29 mouse cellular contexts compared by ENCODE assay signal in the genomic region with DNA sequence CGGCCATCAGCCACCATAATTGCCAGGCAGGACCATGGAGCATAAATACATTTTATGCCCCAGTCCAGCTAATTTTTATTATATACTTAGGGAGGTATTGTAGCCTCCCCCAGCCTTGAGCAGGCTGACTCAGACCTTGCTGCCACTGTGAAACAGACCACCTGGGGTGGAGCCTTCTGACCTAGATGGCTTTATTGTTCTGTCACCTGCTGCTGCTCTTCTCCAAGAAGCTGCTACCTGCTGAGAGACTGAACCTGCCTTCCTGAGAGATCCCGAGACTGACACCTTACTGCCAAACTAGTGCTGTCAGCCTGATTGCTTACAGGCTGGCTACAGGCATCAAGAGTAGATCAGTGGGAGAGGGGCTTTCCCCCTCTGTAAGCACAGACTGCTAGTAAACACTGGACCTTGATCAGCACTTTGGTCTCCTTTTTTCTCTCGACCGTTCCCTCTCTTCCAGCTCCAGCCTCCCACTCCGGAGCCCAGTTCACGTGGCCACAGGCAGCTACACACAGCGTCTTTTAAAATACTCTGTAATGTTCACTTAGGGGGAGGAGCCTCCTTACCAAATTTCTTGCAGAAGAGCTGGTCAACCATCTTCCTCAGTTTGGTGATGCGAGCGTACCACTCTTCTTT. TPM values are rescaled to one million over a fixed set of nuclear protein-coding genes. Genes with fewer than 3 reads are reported as not detected.
DNase-seq lines count a peak whose midpoint lies in the region; ATAC-seq and TF ChIP-seq lines count a peak whose summit lies in the region.
"Had no signal": no experiment of that assay in that cellular context is flagged by ENCODE, and none has a peak within 500 bp of the region (broad histone marks: within the 10 kb centered on the region; RNA-seq: fewer than 3 reads in every experiment).

No protein-coding gene starts in this region.

- peak; percentile 38 to 67 for DNase-seq in cerebellum, adult 2 months
- peak; percentile 48 for DNase-seq in ES-CJ7 (ENCODE audit: low read depth, low spot score)
- peak; percentile 77 for DNase-seq in R1 (ENCODE audit: low read depth, low spot score)
- DNase-seq in cerebellum, postnatal 25 days, result peak; percentile 43 to 61
- DNase-seq in spleen, postnatal 4 days (ENCODE audit: low spot score in 2 of 2), result no peak
- DNase-seq in adipocyte (ENCODE audit: low spot score), result no peak
- DNase-seq: adrenal gland, postnatal 14 days; heart, postnatal 10 days; kidney, adult 9 months; kidney, postnatal 10 days; layer of hippocampus, postnatal 36 days; left cerebral cortex, postnatal 4 days; liver, embryonic 13.5 days; lung, adult 18-20 months; lung, postnatal 4 days; right cerebral cortex, postnatal 25 days; thymus, adult 2 months had no signal

- no peaks in the 10 kb centered on the region for H3K27me3 ChIP-seq in cerebellum, adult 2 months (ENCODE audit: control insufficient read depth, insufficient read depth, low read length)
- H3K27me3 ChIP-seq: heart, embryonic 13.5 days; hindbrain, embryonic 15.5 days; liver, embryonic 13.5 days; megakaryocyte, embryonic 14.5 days; midbrain, embryonic 13.5 days; neural tube, embryonic 15.5 days had no signal

- no peak overlapping the region for H3K4me3 ChIP-seq in cerebellum, adult 2 months (replicated peaks; ENCODE audit: insufficient read depth, low read depth, low read length)
- H3K4me3 ChIP-seq: erythroblast, embryonic 14.5 days; heart, embryonic 13.5 days; hindbrain, embryonic 10.5 days; hindbrain, embryonic 15.5 days; liver, embryonic 13.5 days; megakaryocyte, embryonic 14.5 days; midbrain, embryonic 13.5 days; neural tube, embryonic 15.5 days had no signal

- TF ChIP-seq POLR2A in cerebellum, adult 2 months (IDR thresholded peaks at IDR 0.05; ENCODE audit: borderline replicate concordance, insufficient read depth, low read length), result no peak

- 51% methylated on average over 9 of the region's 9 CpGs for whole genome bisulfite sequencing in cerebellum, adult 2 months

- TF ChIP-seq CTCF in cerebellum, adult 2 months (IDR thresholded peaks at IDR 0.05; ENCODE audit: borderline replicate concordance, insufficient read depth, low read depth, low read length), result no peak

- H3K27ac ChIP-seq in cerebellum, adult 2 months (ENCODE audit: insufficient read depth, low read length), result 0 out of 2 replicates have a peak overlapping the region, but pooled peaks have one; percentile 24
- H3K27ac ChIP-seq: heart, embryonic 13.5 days; hindbrain, embryonic 10.5 days; hindbrain, embryonic 15.5 days; liver, embryonic 13.5 days; midbrain, embryonic 13.5 days; neural tube, embryonic 15.5 days had no signal

- H3K4me1 ChIP-seq in cerebellum, adult 2 months (ENCODE audit: control insufficient read depth, insufficient read depth, low read length), result peaks cover 12% of the 10 kb centered on the region
- H3K4me1 ChIP-seq: heart, embryonic 13.5 days; hindbrain, embryonic 10.5 days; hindbrain, embryonic 15.5 days; midbrain, embryonic 13.5 days; neural tube, embryonic 15.5 days had no signal

- no peak for ATAC-seq in cerebellum, adult (ENCODE audit: insufficient number of reproducible peaks, low FRiP score, low TSS enrichment)
- ATAC-seq: CD4-positive, CD25-positive, alpha-beta regulatory T cell, adult 4 months; forebrain, embryonic 16.5 days; inflammation-experienced regulatory T-cells, adult 6 months; lung, postnatal 0 days; midbrain, embryonic 13.5 days had no signal

RNA-seq across cellular contexts. Expression of gene Ncf1, which starts 30.7 kb away (rescaled TPM):
- polyA plus RNA-seq in cerebellum, adult 2 months (2012; rRNA removed), result 2.5 and 3.0 TPM in 2 replicates

RNA-seq across cellular contexts. Expression of gene Gtf2i, which starts 54.4 kb away (rescaled TPM):
- 154 and 157 TPM in 2 replicates for polyA plus RNA-seq in cerebellum, adult 2 months (2012; rRNA removed)

Comparison
In these comparisons a context has a peak if more than half of its experiments do, and no peak if none do; other contexts are left out.
1. DNase-seq: peak in cerebellum, adult 2 months (2 of 2), ES-CJ7 (single experiment), R1 (single experiment) and cerebellum, postnatal 25 days (2 of 2); none in spleen, postnatal 4 days (0 of 2) and adipocyte (single experiment).